In genomic region chr2:93285842-93286241, GRCm38 (mm10) we compare ENCODE assay signal across 12 mouse cellular contexts. TPM values are rescaled to one million over a fixed set of nuclear protein-coding genes. Genes with fewer than 3 reads are reported as not detected.
A peak's percentile ranks its signal among the peaks of the same experiment; 100 is the strongest.
DNase-seq lines count a peak whose midpoint lies in the region; ATAC-seq and TF ChIP-seq lines count a peak whose summit lies in the region.
"Had no signal": no experiment of that assay in that cellular context is flagged by ENCODE, and none has a peak within 500 bp of the region (broad histone marks: within the 10 kb centered on the region; RNA-seq: fewer than 3 reads in every experiment).

No protein-coding gene starts in this region.

- no peak for ATAC-seq in embryonic facial prominence, embryonic 13.5 days (ENCODE audit: insufficient number of reproducible peaks, insufficient read depth, low FRiP score, low TSS enrichment, low read depth)
- ATAC-seq in hindbrain, embryonic 15.5 days (ENCODE audit: low FRiP score, low read depth): no peak
- 0 out of 2 replicates have a peak, but pooled peaks have one; percentile 6 for ATAC-seq in midbrain, postnatal 0 days (ENCODE audit: low FRiP score)
- ATAC-seq: inflammation-experienced regulatory T-cells, adult 6 months had no signal

- H3K27ac ChIP-seq in embryonic facial prominence, embryonic 13.5 days: peak overlapping the region; percentile 28; the same call in 1 of the 2 replicates
- peak overlapping the region; percentile 83 for H3K27ac ChIP-seq in hindbrain, embryonic 15.5 days (replicated peaks)
- peak overlapping the region; percentile 82 for H3K27ac ChIP-seq in midbrain, postnatal 0 days (ENCODE audit: low read depth, low read length)
- H3K27ac ChIP-seq: liver, embryonic 14.5 days had no signal

- no peaks in the 10 kb centered on the region for H3K36me3 ChIP-seq in embryonic facial prominence, embryonic 13.5 days
- no peaks in the 10 kb centered on the region for H3K36me3 ChIP-seq in hindbrain, embryonic 15.5 days
- no peaks in the 10 kb centered on the region for H3K36me3 ChIP-seq in midbrain, postnatal 0 days (ENCODE audit: insufficient read depth, low read length)

- no peak overlapping the region for H3K4me2 ChIP-seq in embryonic facial prominence, embryonic 13.5 days
- H3K4me2 ChIP-seq in hindbrain, embryonic 15.5 days: no peak overlapping the region
- H3K4me2 ChIP-seq in midbrain, postnatal 0 days (ENCODE audit: low read depth, low read length, poor library complexity, severe bottlenecking): no peak overlapping the region

- H3K4me1 ChIP-seq in embryonic facial prominence, embryonic 13.5 days: peaks cover 74% of the 10 kb centered on the region
- peaks cover 73% of the 10 kb centered on the region for H3K4me1 ChIP-seq in hindbrain, embryonic 15.5 days (replicated peaks)
- peaks cover 28% of the 10 kb centered on the region for H3K4me1 ChIP-seq in midbrain, postnatal 0 days (ENCODE audit: insufficient read depth, low read length)

- DNase-seq in cerebellum, adult 9-11 months: peak; percentile 32
- DNase-seq in cerebellum, adult 11 months: no peak
- no peak for DNase-seq in midbrain, postnatal 0 days (ENCODE audit: low spot score)
- no peak for DNase-seq in gastrocnemius, postnatal 25 days
- DNase-seq in right cerebral cortex, postnatal 25 days: no peak
- no peak for DNase-seq in lung, postnatal 4 days
- DNase-seq: adrenal gland, postnatal 10 days had no signal

- H3K27me3 ChIP-seq in embryonic facial prominence, embryonic 13.5 days: no peaks in the 10 kb centered on the region
- no peaks in the 10 kb centered on the region for H3K27me3 ChIP-seq in hindbrain, embryonic 15.5 days
- no peaks in the 10 kb centered on the region for H3K27me3 ChIP-seq in midbrain, postnatal 0 days (ENCODE audit: insufficient read depth, low read length)

- H3K4me3 ChIP-seq in embryonic facial prominence, embryonic 13.5 days: no peak overlapping the region
- no peak overlapping the region for H3K4me3 ChIP-seq in hindbrain, embryonic 15.5 days
- H3K4me3 ChIP-seq in midbrain, postnatal 0 days (ENCODE audit: low read depth, low read length): no peak overlapping the region

- H3K9me3 ChIP-seq in embryonic facial prominence, embryonic 13.5 days: no peaks in the 10 kb centered on the region
- no peaks in the 10 kb centered on the region for H3K9me3 ChIP-seq in hindbrain, embryonic 15.5 days
- H3K9me3 ChIP-seq in midbrain, postnatal 0 days (ENCODE audit: low read length): no peaks in the 10 kb centered on the region

- WGBS in embryonic facial prominence, embryonic 13.5 days: 25% methylated on average over 8 of the region's 8 CpGs
- 25% methylated on average over 8 of the region's 8 CpGs for WGBS in hindbrain, embryonic 15.5 days
- WGBS in midbrain, postnatal 0 days: 34% methylated on average over 8 of the region's 8 CpGs

- no peak overlapping the region for H3K9ac ChIP-seq in embryonic facial prominence, embryonic 13.5 days
- 0 out of 2 replicates have a peak overlapping the region, but pooled peaks have one; percentile 10 for H3K9ac ChIP-seq in hindbrain, embryonic 15.5 days
- H3K9ac ChIP-seq in midbrain, postnatal 0 days (replicated peaks; ENCODE audit: low read length, poor library complexity, severe bottlenecking): no peak overlapping the region
- H3K9ac ChIP-seq: liver, embryonic 14.5 days had no signal

- no peak for TF ChIP-seq CTCF in midbrain, postnatal 0 days (IDR thresholded peaks at IDR 0.05)

RNA-seq across cellular contexts. Expression of gene Tspan18, which starts 48.5 kb away (rescaled TPM):
- polyA plus RNA-seq in embryonic facial prominence, embryonic 13.5 days (2015; fragmentation: Nextera tagmentation; extraction: Ambion mirVana): 17.7 and 20.8 TPM in 2 replicates
- polyA plus RNA-seq in hindbrain, embryonic 15.5 days (2015; fragmentation: Nextera tagmentation; extraction: Ambion mirVana): 17.9 and 23.5 TPM in 2 replicates
- 19.8 and 21.5 TPM in 2 replicates for total RNA-seq in midbrain, postnatal 0 days (2014; rRNA removed)
- 13.2 and 16.5 TPM in 2 replicates for polyA plus RNA-seq in midbrain, postnatal 0 days (2015; fragmentation: Nextera tagmentation; extraction: Ambion mirVana)
- 1 to 10 TPM; 3.8 TPM for total RNA-seq in gastrocnemius, postnatal 25 days (2021)
- total RNA-seq: granulocyte monocyte progenitor cell, adult 5-6 weeks had no signal
- polyA plus RNA-seq: inflammation-experienced regulatory T-cells, adult 6 months had no signal

Comparison
In these comparisons a context has a peak if more than half of its experiments do, and no peak if none do; other contexts are left out.
1. H3K27ac ChIP-seq: peak in every context shown above with its lines; median percentile 83 in hindbrain, embryonic 15.5 days; 82 in midbrain, postnatal 0 days; 28 in embryonic facial prominence, embryonic 13.5 days.